Mouse (Mus musculus) erythroblast, embryonic 14.5 days (primary cell): Measurements from ENCODE around the gene Axin2.

Experiments
- GATA1 ChIP-seq: IDR thresholded peaks from 2 replicates; pipeline ENCODE4 v1.6.1; 2012; ENCODE audit warnings: low read length, inconsistent platforms, mixed read lengths
- TAL1 ChIP-seq: IDR thresholded peaks from 3 replicates; pipeline ENCODE4 v1.6.1; 2012; ENCODE audit warnings: low read length, inconsistent platforms, mixed read lengths

GRCm38 (mm10) chr11:108929700-108930099, 9.6 kb downstream of the Axin2 start:
- no peak for TF ChIP-seq GATA1
- no peak for TF ChIP-seq TAL1
